Mouse (Mus musculus) lung, adult 2 months (tissue): ENCODE data around the gene Zbtb14. TPM values are rescaled to one million over a fixed set of nuclear protein-coding genes. Genes with fewer than 3 reads are reported as not detected.

ENCODE experiments used
- DNase-seq: peaks from one replicate; pipeline ENCODE4 v3.0.0; 2022
- H3K4me1 ChIP-seq: fragments of 200-500 bp; 2 replicates; pipeline ENCODE4 v1.6.1; 2011; ENCODE audit warnings: low read length; ENCODE audit not compliant: control insufficient read depth, insufficient read depth
- H3K4me3 ChIP-seq: fragments of 200-500 bp; replicated peaks from 2 replicates; pipeline ENCODE3; 2011; ENCODE audit warnings: low read depth, mild to moderate bottlenecking, control low read depth, low read length; ENCODE audit errors: extremely low read depth
- CTCF ChIP-seq: fragments of 200-500 bp; IDR thresholded peaks from 2 replicates; pipeline ENCODE4 v1.5.1; 2011; ENCODE audit warnings: mild to moderate bottlenecking, low read length, control low read depth; ENCODE audit not compliant: insufficient read depth
- POLR2A ChIP-seq: fragments of 200-500 bp; IDR thresholded peaks from 2 replicates; pipeline ENCODE4 v1.6.1; 2011; ENCODE audit warnings: low read depth, mild to moderate bottlenecking, control low read depth, low read length, borderline replicate concordance; ENCODE audit errors: extremely low read depth
- WGBS: fragments of 180-500 bp; shearing (Covaris S2); methylation state at CpG from one replicate; pipeline ENCODE4 v1.1.7; 2018; 5-methylcytosine and 5-hydroxymethylcytosine counted together
- polyA plus RNA-seq: library from polyadenylated mRNA; depleted of rRNA; stranded (reverse); fragments of >200 nt; gene quantifications from 2 replicates; pipeline ENCODE4 v1.2.3, GENCODE M21; 2012; rRNA removed

The Zbtb14 gene
- polyA plus RNA-seq, result 4.8 and 7.4 TPM in 2 replicates

GRCm38 (mm10) chr17:69382511-69383100, at the start of gene Zbtb14:
Gene Zbtb14, plus strand, starts transcription at chr17:69383050.
- peak; percentile 87 for DNase-seq

GRCm38 (mm10) chr17:69346056-69346455, 36.8 kb upstream of the Zbtb14 start:
- TF ChIP-seq CTCF, result no peak
- no peak for TF ChIP-seq POLR2A
- 70% methylated on average over 7 of the region's 7 CpGs for WGBS
- Histone ChIP-seq H3K4me1 (no peaks in the 10 kb centered on the region), H3K4me3 (no peak overlapping the region)
- no peak for DNase-seq

More at GRCm38 (mm10) chr17:69382511-69383100, at the start of gene Zbtb14:
- no peak for TF ChIP-seq CTCF
- peak; percentile 25; the same call in 1 of the 2 replicates for TF ChIP-seq POLR2A
- peaks cover 11% of the 10 kb centered on the region for H3K4me1 ChIP-seq
- under 1% methylated on average over 66 of the region's 72 CpGs for WGBS
- peak within 1 kb of the TSS; percentile 98 for H3K4me3 ChIP-seq

GRCm38 (mm10) chr17:69349014-69349531, 33.8 kb upstream of the Zbtb14 start:
- 15% methylated on average over 8 of the region's 8 CpGs for WGBS
- H3K4me3 ChIP-seq, result no peak overlapping the region
- no peak for DNase-seq
- H3K4me1 ChIP-seq, result no peaks in the 10 kb centered on the region
- TF ChIP-seq POLR2A, result no peak
- TF ChIP-seq CTCF, result peak; percentile 43

DNA sequence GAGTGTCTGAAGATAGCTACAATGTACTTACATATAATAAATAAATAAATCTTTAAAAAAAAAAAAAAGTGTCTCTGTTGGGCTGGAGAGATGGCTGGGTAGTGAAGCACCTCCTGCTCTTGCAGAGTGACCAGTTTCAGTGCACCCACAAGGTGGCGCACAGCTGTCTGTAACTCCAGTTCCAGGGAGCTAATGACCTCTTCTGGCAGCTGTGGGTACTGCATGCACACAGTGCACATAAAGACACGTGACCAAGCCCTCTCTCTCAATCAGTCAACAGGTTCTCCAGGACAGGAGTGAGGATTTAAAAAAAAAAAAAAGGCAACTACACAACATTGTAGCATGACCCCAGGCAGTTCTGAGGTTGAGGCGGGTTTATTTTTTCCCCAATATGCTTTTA, 17.8 kb upstream of the Zbtb14 start:
- WGBS, result 84% methylated on average over 3 of the region's 3 CpGs
- DNase-seq, result no peak
- H3K4me1 ChIP-seq, result no peaks in the 10 kb centered on the region
- H3K4me3 ChIP-seq, result no peak overlapping the region
- no peak for TF ChIP-seq POLR2A
- peak; percentile 53 for TF ChIP-seq CTCF

DNA sequence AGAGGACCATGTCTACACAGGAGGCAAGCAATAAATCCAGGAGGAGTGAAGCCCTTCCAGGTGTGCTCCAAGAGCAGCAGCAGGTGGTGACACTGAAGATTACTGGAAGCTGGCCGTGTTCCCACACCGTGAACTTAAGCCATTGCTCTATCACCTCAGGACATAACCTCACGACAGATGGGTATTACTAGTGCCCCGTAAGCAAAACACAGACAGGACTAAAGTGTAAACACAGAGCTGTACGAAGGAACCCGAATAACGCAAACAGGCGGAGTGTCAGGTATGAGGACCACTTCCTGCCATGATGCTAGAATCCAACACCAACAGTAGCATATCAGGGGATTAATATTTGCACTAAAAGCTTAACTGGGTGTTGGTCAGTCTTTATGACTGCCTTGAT, 2.0 kb upstream of the Zbtb14 start:
- no peak for DNase-seq
- 73% methylated on average over 8 of the region's 8 CpGs for WGBS

GRCm38 (mm10) chr17:69383201-69383940, 521 bp downstream of the Zbtb14 start:
- WGBS, result under 1% methylated on average over 124 of the region's 128 CpGs
- DNase-seq, result peak; percentile 81

More for the DNA sequence above, 2.0 kb upstream of the Zbtb14 start:
- TF ChIP-seq POLR2A (no peak), CTCF (no peak)
- Histone ChIP-seq H3K4me1 (peaks cover 11% of the 10 kb centered on the region), H3K4me3 (no peak overlapping the region)

GRCm38 (mm10) chr17:69383941-69384665, 1.3 kb downstream of the Zbtb14 start:
- WGBS, result under 1% methylated on average over 37 of the region's 37 CpGs
- DNase-seq, result peak; percentile 72
- Histone ChIP-seq H3K4me1 (peaks cover 11% of the 10 kb centered on the region), H3K4me3 (peak overlapping the region; percentile 98)
- TF ChIP-seq POLR2A, result peak; percentile 58; the same call in 1 of the 2 replicates
- TF ChIP-seq CTCF, result no peak

More at GRCm38 (mm10) chr17:69383201-69383940, 521 bp downstream of the Zbtb14 start:
- Histone ChIP-seq H3K4me1 (peaks cover 11% of the 10 kb centered on the region), H3K4me3 (peak overlapping the region; percentile 98)
- TF ChIP-seq POLR2A, result no peak
- no peak for TF ChIP-seq CTCF

GRCm38 (mm10) chr17:69396147-69397033, 13.5 kb downstream of the Zbtb14 start:
- peak overlapping the region; percentile 43 for H3K4me3 ChIP-seq
- H3K4me1 ChIP-seq, result peaks cover 3% of the 10 kb centered on the region; the same call in 1 of the 2 replicates
- peak; percentile 37 for DNase-seq
- 0 out of 2 replicates have a peak, but pooled peaks have one; percentile 25 for TF ChIP-seq CTCF
- TF ChIP-seq POLR2A, result no peak
- WGBS, result 9% methylated on average over 15 of the region's 16 CpGs

DNA sequence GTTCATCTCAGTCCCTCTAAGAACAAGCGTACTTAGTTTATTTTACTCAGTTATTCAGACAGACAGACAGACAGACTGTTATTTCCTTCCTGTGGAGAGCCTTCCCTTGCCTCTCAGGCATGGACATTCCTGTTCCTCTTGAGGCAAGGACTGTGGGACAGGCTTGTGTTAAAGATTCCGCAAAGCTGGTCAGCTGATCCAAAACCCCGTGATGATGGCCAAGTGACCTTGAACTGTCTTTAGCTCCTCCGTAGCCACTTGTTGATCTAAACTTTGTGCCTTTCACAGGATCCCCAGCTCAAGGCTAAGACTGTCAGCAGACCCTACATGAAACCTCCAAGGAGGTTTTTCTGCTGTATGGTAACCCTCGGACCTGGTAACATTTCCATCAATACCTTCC, 14.3 kb downstream of the Zbtb14 start:
- no peak for DNase-seq
- Histone ChIP-seq H3K4me3 (no peak overlapping the region), H3K4me1 (peaks cover 3% of the 10 kb centered on the region; the same call in 1 of the 2 replicates)
- 41% methylated on average over 5 of the region's 5 CpGs for WGBS
- TF ChIP-seq POLR2A, result no peak
- TF ChIP-seq CTCF, result no peak
